Mouse (Mus musculus): Measurements from ENCODE around the gene Cbx1. TPM values are rescaled to one million over a fixed set of nuclear protein-coding genes. Genes with fewer than 3 reads are reported as not detected.

Cbx1 gene
- total RNA-seq (2021), result 10 to 100 TPM; 49.3 to 52.2 TPM

DNA sequence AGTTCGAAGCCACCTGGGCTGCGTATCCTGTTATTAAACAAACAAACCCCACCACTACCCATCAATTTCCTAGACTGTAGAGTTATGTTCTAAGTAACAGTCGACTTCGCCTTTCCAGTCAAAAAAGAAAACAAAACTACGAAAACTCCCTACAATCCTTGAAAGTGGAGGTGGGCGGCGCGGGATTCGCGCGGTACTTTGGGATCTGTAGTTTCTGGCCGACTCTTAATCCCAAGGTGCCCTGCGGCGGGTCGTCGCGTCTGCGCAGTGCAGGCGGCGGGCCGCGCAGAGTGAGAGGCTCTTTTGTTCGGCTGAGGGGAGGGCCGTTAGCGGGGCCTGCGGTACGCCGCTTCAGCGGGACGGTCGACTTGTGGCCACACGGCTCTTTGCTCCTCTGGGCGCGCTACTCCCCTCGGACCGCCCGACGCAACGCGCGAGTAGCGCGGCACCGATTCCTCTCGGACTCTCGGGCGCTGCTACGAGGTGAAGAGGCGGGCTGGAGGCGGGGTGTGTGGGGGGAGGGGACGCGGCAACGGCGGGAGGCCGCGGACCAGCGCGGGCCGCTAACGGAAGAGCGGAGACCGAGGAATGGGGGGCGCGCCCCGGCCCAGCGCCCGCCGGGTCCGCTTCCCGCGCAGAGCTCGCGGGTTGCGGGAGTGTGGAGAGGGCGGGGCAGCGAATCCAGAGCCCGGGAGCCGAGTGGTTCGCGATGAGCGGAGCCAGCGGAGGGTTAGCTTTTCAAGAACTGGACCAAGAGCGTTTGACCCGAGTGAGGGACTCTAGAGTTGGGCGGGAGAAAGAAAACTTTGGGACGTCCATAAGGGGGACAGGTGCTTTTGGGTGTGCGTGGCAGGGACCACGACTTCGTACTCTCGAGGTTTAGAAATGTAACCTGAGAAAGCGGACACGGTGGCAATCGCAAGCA is at the start of gene Cbx1:
TSS of gene Cbx1 (plus strand) at position 257 of the 925 bp plus-strand sequence.
- intact Hi-C loops (cut with DNase I), result no loop called here

DNA sequence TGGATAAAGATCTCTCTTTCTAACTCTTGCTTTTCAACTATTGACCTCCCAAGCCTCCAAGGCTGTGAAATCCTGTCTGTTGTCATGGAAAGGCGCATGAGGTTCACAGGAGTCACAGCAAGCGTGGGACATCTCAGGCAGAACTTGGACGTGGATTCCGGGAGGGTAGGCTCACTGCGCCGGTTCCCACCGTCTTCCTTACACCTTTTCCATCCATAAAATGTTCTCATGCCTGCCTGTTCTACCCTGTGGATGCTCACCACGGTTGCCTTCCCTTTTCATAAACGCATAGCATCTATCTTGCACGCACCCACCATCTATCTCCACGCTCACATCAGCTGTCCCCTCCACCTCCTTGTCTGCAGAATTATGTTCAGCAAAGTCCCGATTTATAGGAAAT is 48.1 kb upstream of the Cbx1 start:
- no peak for DNase-seq (ENCODE audit: extremely low spot score in 1 of 2, low spot score in 2 of 2)
- intact Hi-C loops (cut with DNase I), result loop anchor here (10.0 kb wide), 1 partner anchor 456 kb away; the partner anchor contains the start of genes Hoxb7 and Hoxb8

More for the DNA sequence above, at the start of gene Cbx1:
- DNase-seq (ENCODE audit: extremely low spot score in 1 of 2, low spot score in 2 of 2), result peak; percentile 89 to 94

DNA sequence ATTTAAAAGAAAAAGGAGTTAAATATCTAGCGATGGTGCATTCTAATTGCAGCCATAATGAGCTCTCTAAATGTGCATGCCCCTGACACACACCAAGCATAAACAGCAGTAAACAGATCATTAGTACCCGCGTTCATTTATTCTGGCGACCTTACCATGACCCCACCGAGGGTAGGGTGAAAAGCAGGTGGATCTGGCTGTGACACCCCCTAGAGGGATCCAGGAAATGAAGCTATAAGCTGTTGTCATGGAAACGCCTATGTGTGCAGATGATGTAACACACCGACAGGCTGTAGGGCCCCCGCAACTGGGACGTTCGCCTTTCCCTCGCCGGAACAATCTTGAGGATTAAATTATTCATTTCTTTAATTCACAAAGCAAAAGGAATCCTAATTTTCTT is 46.9 kb upstream of the Cbx1 start:
- intact Hi-C loops (cut with DNase I), result loop anchor here (10.0 kb wide), 1 partner anchor 457 kb away; the partner anchor contains the start of genes Hoxb7 and Hoxb8
- DNase-seq (ENCODE audit: extremely low spot score in 1 of 2, low spot score in 2 of 2), result no peak

DNA sequence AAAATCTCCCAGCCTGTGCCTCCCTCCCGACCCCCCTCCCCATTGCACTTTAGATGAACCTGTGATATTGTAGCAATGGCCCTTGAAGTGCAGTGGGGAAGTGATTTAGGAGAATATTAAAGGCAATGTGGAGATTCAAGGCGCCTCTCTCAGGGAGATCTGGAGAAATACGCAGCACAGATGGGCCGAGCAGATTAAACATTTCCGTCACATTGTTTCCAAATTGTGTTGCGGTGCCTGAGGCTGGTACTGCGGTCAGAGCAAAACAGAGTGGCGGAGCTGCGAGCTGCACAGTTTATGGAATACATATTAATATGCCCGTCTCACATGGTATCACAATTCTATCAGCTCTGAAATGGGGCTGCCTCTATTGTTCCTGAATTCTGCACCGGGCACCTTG is 45.9 kb upstream of the Cbx1 start:
- intact Hi-C loops (cut with DNase I), result loop anchor here (10.0 kb wide), 1 partner anchor 458 kb away; the partner anchor contains the start of genes Hoxb7 and Hoxb8
- no peak for DNase-seq (ENCODE audit: extremely low spot score in 1 of 2, low spot score in 2 of 2)

DNA sequence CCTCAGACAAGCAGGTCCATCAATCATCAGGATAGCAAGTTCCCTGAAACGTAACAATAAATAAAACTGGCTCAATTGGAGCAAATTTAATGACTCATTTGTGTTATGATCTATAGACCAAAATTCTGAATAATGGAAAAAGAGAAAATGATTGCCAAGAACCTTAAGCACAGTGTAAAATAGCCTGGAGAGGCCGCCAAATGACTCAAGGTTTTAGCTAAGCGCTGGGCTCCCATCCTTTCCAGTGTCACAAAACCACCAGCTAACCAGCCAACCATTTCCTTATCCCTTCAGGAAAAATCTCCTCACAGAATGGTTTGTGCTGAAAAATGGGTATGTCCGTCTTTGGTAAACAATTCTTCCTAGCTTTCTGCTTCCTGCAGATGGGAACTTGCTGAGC is 45.0 kb upstream of the Cbx1 start:
- intact Hi-C loops (cut with DNase I), result loop anchor here (10.0 kb wide), 1 partner anchor 459 kb away; the partner anchor contains the start of genes Hoxb7 and Hoxb8
- DNase-seq (ENCODE audit: extremely low spot score in 1 of 2, low spot score in 2 of 2), result no peak

DNA sequence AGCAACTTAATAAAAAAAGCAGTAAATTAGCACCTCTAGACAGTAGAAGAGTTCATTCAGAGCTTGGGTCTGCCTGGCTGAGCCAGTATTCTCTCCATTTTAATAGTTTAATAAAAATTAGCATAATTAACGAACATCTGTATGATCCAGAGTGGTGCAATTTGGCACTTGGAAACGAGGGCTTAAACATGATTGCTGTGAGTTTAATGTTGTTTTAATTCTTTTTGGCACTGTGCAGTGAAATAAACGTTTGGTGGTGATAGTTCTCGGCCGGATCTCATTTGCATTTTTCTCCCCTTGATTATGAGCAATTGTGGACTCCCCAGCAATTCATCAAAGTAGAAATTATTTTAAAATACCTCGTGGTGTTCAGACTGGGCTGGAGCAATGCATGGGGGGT is 42.3 kb upstream of the Cbx1 start:
- DNase-seq (ENCODE audit: extremely low spot score in 1 of 2, low spot score in 2 of 2), result no peak
- intact Hi-C loops (cut with DNase I), result loop anchor here (10.0 kb wide), 1 partner anchor 462 kb away; the partner anchor contains the start of genes Hoxb7 and Hoxb8

DNA sequence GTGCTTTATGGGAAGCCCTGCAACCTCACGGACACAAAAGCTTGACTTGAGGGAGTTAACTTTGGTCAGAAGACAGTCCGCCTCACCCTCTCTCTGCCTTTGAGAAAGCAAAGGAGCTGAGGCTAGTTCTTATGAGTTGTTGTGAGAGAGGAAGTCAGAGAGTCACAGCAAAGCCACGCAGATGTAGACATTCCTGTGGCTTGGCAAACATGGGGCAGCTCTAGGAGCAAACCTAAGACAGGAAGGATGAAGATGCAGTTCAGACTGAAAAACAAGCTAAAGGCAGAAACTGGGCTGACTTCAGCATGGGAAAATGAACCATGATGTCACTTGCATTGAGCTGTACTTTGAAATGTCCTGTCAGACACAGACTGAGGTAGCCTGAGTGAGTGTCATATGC is 41.4 kb upstream of the Cbx1 start:
- DNase-seq (ENCODE audit: extremely low spot score in 1 of 2, low spot score in 2 of 2), result no peak
- intact Hi-C loops (cut with DNase I), result loop anchor here (10.0 kb wide), 1 partner anchor 463 kb away; the partner anchor contains the start of genes Hoxb7 and Hoxb8

DNA sequence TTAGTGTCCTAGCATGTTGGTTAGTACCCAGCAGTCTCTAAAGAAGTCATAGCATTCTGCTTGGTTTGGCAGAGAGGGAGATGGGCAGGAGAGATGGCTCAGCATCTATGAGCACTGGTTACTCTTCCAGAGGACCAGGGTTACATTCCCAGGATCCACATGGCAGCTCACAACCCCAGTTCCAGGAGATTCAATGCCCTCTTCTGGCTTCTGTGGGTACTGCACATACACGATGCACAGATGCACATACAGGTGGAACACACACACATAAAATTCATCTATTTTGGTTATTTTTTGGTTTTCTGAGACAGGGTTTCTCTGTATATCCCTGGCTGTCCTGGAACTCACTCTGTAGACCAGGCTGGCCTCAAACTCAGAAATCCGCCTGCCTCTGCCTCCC is 33.6 kb upstream of the Cbx1 start:
- intact Hi-C loops (cut with DNase I), result no loop called here
- no peak for DNase-seq (ENCODE audit: extremely low spot score in 1 of 2, low spot score in 2 of 2)

DNA sequence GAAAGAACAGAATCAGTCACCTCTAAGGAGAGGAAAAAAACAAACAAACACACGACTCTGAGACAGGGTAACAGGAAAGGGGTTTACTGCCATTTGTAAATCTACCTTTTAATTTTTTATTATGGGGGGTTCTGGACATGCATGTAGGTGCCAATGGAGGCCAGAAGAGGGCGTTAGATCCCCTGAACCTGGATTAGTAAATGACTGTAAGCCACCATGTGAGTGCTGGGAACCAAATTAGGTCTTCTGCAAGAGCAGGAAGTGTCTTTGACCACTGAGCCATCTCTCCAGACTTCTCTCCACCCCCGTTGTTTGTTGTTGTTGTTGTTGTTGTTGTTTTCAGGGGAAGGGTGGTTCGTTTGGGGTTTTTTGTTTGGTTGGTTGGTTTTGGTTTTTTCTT is 31.5 kb upstream of the Cbx1 start:
- intact Hi-C loops (cut with DNase I), result no loop called here
- DNase-seq (ENCODE audit: extremely low spot score in 1 of 2, low spot score in 2 of 2), result no peak

DNA sequence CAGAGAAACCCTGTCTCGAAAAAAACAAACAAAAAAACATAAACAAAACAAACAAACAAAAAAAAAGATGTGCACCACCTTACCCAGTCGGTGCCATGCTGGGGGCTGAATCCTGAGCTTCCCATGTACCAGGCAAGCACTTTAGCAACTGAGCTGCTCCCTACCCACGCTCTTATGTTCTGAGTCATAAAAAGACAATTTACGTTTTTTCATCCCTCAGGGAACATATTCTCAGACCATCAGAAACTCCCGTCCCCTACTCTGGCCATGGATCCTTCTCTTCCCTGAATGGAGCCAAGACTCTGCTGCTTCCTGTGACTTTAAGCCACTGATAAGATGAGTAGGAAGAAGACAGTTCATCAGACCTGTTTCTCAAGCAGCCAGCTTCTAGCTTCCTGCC is 30.5 kb upstream of the Cbx1 start:
- intact Hi-C loops (cut with DNase I), result no loop called here
- DNase-seq (ENCODE audit: extremely low spot score in 1 of 2, low spot score in 2 of 2), result no peak

DNA sequence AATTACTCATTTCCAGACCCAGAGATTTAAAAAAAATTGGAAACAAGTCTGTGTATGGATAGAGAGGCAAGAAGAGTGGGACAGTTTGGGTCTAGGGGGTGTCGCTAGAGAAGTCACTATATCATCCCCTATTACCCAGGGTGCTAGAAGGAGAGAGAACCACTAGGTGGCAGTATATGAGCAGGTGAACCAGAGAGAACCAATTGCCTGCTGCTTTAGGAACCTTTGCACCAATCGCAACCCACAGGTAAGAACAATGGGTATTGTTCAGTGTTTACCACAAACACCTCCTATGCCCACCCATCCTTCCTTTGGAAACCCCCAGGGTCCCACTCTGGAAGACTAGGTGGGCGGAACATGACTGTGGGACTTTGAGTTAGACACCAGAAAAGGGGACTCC is 28.9 kb upstream of the Cbx1 start:
- no peak for DNase-seq (ENCODE audit: extremely low spot score in 1 of 2, low spot score in 2 of 2)
- intact Hi-C loops (cut with DNase I), result loop anchor here (5.0 kb wide), 1 partner anchor 102 kb away; no protein-coding TSS in a partner anchor

DNA sequence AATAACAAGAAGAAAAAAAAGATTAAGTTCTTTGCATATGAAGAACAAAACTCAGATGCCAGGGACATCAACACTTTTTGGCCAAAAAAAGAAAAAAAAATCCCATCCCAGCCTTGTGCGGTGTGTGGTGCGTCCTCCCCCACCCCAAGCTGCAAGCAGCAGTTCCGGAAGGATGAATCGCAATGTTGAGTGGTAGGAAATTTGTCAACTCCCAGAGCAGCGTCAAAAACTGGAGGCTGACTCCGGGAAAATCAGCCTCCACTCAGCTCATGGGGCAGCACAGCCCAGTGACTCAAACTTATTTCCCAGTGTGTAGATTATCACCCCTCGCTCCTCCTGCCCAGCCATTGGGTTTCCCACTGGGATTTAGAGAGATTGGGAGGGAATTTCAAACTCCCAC is 26.9 kb upstream of the Cbx1 start:
- DNase-seq (ENCODE audit: extremely low spot score in 1 of 2, low spot score in 2 of 2), result no peak

DNA sequence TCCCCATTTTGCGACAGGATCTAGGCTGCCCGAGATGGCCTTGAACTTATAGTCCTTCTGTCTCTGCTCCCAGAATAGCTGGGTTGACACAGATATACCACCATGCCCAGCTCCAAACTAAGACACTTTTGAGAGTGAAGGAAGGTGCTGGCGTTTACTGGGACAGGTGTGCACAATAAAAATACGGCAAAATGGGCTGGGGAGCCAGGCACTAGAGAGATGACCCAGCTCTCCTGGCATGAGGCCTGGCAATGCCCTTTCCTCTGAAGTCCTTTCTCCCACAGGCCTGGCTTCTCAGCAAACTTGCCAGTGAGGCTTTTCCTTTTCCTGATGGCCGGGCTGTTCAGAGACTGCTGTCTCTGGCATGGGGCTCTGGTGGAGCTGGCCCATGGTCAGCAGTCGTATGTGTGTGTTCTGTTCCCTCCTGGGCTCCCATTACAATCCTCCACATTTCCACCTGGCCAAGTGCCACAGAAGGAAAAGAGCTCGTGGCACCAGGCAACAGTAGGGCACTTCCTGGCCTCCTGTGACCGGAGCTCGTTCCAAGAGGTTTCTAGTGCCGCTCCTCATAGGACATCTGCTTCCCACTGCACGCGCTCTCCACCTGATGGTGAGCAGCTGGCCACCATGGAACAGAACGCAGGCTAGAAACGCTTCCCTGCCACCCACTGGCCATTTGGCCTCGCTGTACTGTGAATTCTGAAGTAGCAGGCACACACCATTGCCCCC is 26.0 kb upstream of the Cbx1 start:
- intact Hi-C loops (cut with DNase I), result loop anchor here (5.0 kb wide), 1 partner anchor 99 kb away; no protein-coding TSS in a partner anchor
- peak; percentile 31 to 53 for DNase-seq (ENCODE audit: extremely low spot score in 1 of 2, low spot score in 2 of 2)

More for the DNA sequence above, 26.9 kb upstream of the Cbx1 start:
- intact Hi-C loops (cut with DNase I), result loop anchor here (5.0 kb wide), 1 partner anchor 100 kb away; no protein-coding TSS in a partner anchor

DNA sequence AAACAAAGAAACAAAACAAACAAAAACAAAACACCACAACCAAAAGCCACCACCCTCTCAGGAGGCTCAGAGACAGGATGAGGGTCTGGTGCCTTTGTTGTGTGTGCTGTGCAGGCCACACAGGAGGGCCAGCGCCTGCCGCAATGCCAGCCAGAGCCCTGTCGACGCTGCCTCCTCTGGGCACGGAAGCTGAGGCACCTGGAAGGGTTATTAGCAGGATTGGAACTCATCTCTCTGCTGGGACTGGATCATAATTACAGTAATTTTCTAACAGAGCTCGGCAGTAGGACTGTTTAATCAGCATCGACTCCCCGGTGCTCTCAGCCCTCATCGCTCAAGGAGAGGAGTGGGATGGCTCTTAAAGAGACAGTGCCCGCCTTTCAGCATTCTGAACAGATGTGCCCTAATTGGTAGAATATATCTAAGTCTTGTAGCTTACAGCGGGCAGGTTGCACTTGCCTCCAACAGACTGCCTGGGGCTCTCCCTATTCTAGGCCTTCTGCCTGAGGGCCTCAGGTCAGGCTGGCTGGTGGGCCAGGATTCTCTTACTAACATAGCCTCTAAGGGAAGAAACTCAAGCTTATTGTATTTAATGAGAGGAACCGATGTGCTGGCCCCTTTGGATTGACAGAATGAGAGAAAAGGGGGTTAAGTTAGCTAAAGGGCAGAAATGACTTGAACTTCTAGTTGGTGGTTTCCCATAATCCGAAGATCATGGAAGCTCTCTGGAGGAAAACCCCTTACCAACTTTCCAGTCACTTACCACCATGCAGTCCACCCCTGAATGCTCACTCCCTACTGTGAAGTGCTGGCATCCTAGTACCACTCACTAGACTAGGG is 24.2 kb upstream of the Cbx1 start:
- no peak for DNase-seq (ENCODE audit: extremely low spot score in 1 of 2, low spot score in 2 of 2)
- intact Hi-C loops (cut with DNase I), result loop anchor here (5.0 kb wide), 1 partner anchor 98 kb away; no protein-coding TSS in a partner anchor

DNA sequence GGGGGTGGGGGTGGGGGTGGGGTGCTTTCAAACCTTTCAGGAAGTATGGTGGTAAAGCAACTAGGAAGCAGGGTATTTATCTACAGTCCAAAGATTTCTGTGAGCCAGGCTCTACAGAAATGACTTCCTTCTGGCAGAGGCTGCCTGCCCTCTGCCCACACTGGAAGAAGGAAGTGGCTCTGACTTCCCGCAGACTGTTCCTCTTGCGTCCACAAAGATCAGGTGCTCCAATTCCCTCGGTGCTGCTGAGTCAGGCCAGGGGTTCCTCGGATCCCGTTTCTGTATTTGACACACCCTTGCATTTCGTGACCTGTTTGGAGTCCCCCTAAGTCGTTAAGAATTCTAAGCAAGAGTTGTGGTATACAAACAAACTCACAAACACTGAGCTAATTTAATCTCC is 23.3 kb upstream of the Cbx1 start:
- intact Hi-C loops (cut with DNase I), result no loop called here
- no peak for DNase-seq (ENCODE audit: extremely low spot score in 1 of 2, low spot score in 2 of 2)

DNA sequence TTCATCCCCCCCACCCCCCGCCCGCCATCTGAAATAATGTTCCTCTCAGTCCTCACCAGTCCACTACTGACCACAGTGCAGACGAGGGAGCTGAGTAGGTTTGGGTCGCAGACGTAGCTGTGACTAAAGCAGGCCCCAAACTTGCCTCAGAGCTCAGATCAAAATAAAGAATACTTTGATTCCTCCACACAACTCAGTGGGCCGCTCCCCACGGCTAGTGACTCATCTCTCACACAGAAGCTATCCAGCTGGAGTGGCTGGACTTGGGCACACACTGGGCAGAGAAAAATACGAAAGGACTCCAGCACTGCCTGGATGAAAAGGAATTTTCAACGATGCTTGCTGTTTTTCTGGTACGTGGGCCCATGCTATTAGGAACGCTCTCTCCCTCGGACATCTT is 22.4 kb upstream of the Cbx1 start:
- intact Hi-C loops (cut with DNase I), result no loop called here
- no peak for DNase-seq (ENCODE audit: extremely low spot score in 1 of 2, low spot score in 2 of 2)

DNA sequence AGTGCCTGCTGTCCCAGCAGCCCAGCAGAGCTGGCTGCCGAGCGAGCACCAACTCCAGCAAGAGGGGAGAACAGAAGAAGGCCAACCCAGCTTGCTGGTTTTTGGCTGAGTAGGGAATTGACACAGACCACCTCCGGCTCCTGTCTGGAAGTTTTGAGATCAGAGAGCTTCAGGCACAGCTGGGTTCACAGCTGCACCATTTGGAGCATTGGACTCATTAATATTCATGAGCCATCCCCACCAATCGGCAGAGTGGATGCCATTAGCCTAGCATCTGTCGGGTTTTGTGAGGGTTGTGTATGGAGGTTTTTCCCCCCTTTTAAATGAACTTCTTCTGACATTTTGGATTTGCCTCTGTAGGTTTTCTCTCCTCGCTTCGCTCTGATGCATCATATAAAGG is 21.8 kb upstream of the Cbx1 start:
- intact Hi-C loops (cut with DNase I), result no loop called here
- DNase-seq (ENCODE audit: extremely low spot score in 1 of 2, low spot score in 2 of 2), result no peak

DNA sequence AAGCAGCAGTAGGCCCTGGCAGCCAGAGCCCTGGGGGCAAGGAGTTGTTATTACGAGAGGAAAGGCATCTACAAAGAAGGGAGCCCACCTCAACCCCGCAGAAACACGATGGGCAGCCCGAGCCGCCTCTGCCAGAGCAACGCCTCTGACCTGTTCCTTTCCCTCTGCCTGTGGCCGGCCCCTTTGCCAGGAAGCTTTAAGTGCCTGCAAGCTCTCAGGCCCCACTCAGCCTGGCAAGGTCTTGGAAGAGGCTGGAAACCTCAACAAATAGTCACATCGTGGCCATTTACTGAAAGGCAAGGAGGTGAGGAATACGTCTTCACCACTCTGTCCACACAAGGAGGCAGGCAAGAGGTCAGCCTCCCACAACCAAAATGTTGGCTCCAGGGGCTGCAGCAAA is 20.7 kb upstream of the Cbx1 start:
- intact Hi-C loops (cut with DNase I), result no loop called here
- no peak for DNase-seq (ENCODE audit: extremely low spot score in 1 of 2, low spot score in 2 of 2)

Measured in left cerebral cortex, postnatal 10 days (tissue).